Mouse (Mus musculus): ENCODE data around the gene Fau.

Gene Fau

GRCm38 (mm10) chr19:6045366-6046293 is 12.0 kb upstream of the Fau start:
- in situ Hi-C loops (cut with MboI, MseI), result loop anchor here (5.0 to 10.0 kb wide), 2 partner anchors 37 to 629 kb away; partner anchors contain the start of genes Cdca5, Gm28374, Tmem262 and Zfpl1

- in situ Hi-C loops (cut with MboI, MseI), result loop anchor here (5.0 to 10.0 kb wide), 2 partner anchors 36 to 628 kb away; partner anchors contain the start of genes Cdca5, Gm28374, Tmem262 and Zfpl1
Observed at GRCm38 (mm10) chr19:6046294-6047153, 11.1 kb upstream of the Fau start, which contains the start of gene Syvn1. Gene Syvn1, plus strand, starts transcription at chr19:6046576.

GRCm38 (mm10) chr19:6047154-6047898 is 10.3 kb upstream of the Fau start:
- in situ Hi-C loops (cut with MboI, MseI), result loop anchor here (5.0 to 10.0 kb wide), 2 partner anchors 35 to 627 kb away; partner anchors contain the start of genes Cdca5, Gm28374, Tmem262 and Zfpl1

GRCm38 (mm10) chr19:6047899-6048166 is 9.8 kb upstream of the Fau start:
- in situ Hi-C loops (cut with MboI, MseI), result loop anchor here (5.0 to 10.0 kb wide), 2 partner anchors 34 to 627 kb away; partner anchors contain the start of genes Cdca5, Gm28374, Tmem262 and Zfpl1

- in situ Hi-C loops (cut with MboI, MseI), result loop anchor here (5.0 to 10.0 kb wide), 2 partner anchors 33 to 626 kb away; partner anchors contain the start of genes Cdca5, Gm28374, Tmem262 and Zfpl1
Observed at GRCm38 (mm10) chr19:6048681-6049410, 8.8 kb upstream of the Fau start.

- in situ Hi-C loops (cut with MboI, MseI), result no loop called here
Observed at GRCm38 (mm10) chr19:6052516-6052915, 5.1 kb upstream of the Fau start.

GRCm38 (mm10) chr19:6054296-6054695 is 3.3 kb upstream of the Fau start:
- in situ Hi-C loops (cut with MboI, MseI), result no loop called here

GRCm38 (mm10) chr19:6056696-6057095 is 948 bp upstream of the Fau start:
- in situ Hi-C loops (cut with MboI, MseI), result no loop called here

GRCm38 (mm10) chr19:6058513-6058912 is 869 bp downstream of the Fau start:
- in situ Hi-C loops (cut with MboI, MseI), result no loop called here

GRCm38 (mm10) chr19:6058966-6059365 is 1.3 kb downstream of the Fau start:
- in situ Hi-C loops (cut with MboI, MseI), result no loop called here

- in situ Hi-C loops (cut with MboI, MseI), result loop anchor here (10.0 kb wide), 2 partner anchors 54 to 274 kb away; partner anchors contain the start of genes Men1 and Sac3d1
Observed at GRCm38 (mm10) chr19:6061021-6061533, 3.4 kb downstream of the Fau start, which contains the start of gene Znhit2. Gene Znhit2, plus strand, starts transcription at chr19:6061192.

- in situ Hi-C loops (cut with MboI, MseI), result loop anchor here (10.0 kb wide), 2 partner anchors 53 to 273 kb away; partner anchors contain the start of genes Men1 and Sac3d1
Observed at GRCm38 (mm10) chr19:6061641-6062302, 4.1 kb downstream of the Fau start.

- in situ Hi-C loops (cut with MboI, MseI), result loop anchor here (10.0 kb wide), 2 partner anchors 52 to 272 kb away; partner anchors contain the start of genes Men1 and Sac3d1
Observed at GRCm38 (mm10) chr19:6062418-6062817, 4.8 kb downstream of the Fau start.

- in situ Hi-C loops (cut with MboI, MseI), result loop anchor here (10.0 kb wide), 2 partner anchors 52 to 272 kb away; partner anchors contain the start of genes Men1 and Sac3d1
Observed at GRCm38 (mm10) chr19:6063081-6063480, 5.4 kb downstream of the Fau start.

GRCm38 (mm10) chr19:6066571-6066970 is 8.9 kb downstream of the Fau start:
- in situ Hi-C loops (cut with MboI, MseI), result loop anchor here (10.0 kb wide), 2 partner anchors 48 to 268 kb away; partner anchors contain the start of genes Men1 and Sac3d1

- in situ Hi-C loops (cut with MboI, MseI), result loop anchor here (10.0 kb wide), 2 partner anchors 48 to 268 kb away; partner anchors contain the start of genes Men1 and Sac3d1
Observed at GRCm38 (mm10) chr19:6067011-6067723, 9.5 kb downstream of the Fau start.

- in situ Hi-C loops (cut with MboI, MseI), result loop anchor here (10.0 kb wide), 2 partner anchors 47 to 267 kb away; partner anchors contain the start of genes Men1 and Sac3d1
Observed at GRCm38 (mm10) chr19:6067724-6068415, 10.2 kb downstream of the Fau start, which contains the start of gene Tm7sf2. Gene Tm7sf2, minus strand, starts transcription at chr19:6068373.

Data from T-helper 1 cell (primary cell).